Mouse (Mus musculus): Measurements from ENCODE around the gene D430042O09Rik.
A peak's percentile ranks its signal among the peaks of the same experiment; 100 is the strongest.
"Not testable (repeated sequence)": the region's sequence is repeated elsewhere in the genome, so short reads cannot be mapped to it uniquely, and the experiment has no call there.

Gene D430042O09Rik

GRCm38 (mm10) chr7:125707593-125708022 lies at the start of gene D430042O09Rik, which contains the start of gene Gtf3c1:
D430042O09Rik (plus strand) TSS chr7:125707888.
Gtf3c1 (minus strand) TSS chr7:125707780.
- peak; percentile 100 for DNase-seq

GRCm38 (mm10) chr7:125663654-125664053 lies 44.0 kb upstream of the D430042O09Rik start:
- DNase-seq, result no peak

GRCm38 (mm10) chr7:125670865-125671264 lies 36.8 kb upstream of the D430042O09Rik start:
- DNase-seq, result no peak

GRCm38 (mm10) chr7:125671396-125671795 lies 36.3 kb upstream of the D430042O09Rik start:
- no peak for DNase-seq

GRCm38 (mm10) chr7:125674916-125675315 lies 32.8 kb upstream of the D430042O09Rik start:
- peak; percentile 42 to 76 for DNase-seq

GRCm38 (mm10) chr7:125678756-125679155 lies 28.9 kb upstream of the D430042O09Rik start:
- DNase-seq, result peak; percentile 18 to 19

GRCm38 (mm10) chr7:125679936-125680335 lies 27.8 kb upstream of the D430042O09Rik start:
- DNase-seq, result no peak

GRCm38 (mm10) chr7:125690516-125690915 lies 17.2 kb upstream of the D430042O09Rik start:
- DNase-seq, result no peak

GRCm38 (mm10) chr7:125694056-125694455 lies 13.6 kb upstream of the D430042O09Rik start:
- no peak for DNase-seq

GRCm38 (mm10) chr7:125702791-125703190 lies 4.9 kb upstream of the D430042O09Rik start:
- DNase-seq, result no peak

- DNase-seq, result peak; percentile 72 to 87
Observed at GRCm38 (mm10) chr7:125707186-125707585, 502 bp upstream of the D430042O09Rik start.

- DNase-seq, result peak in 1 of 2 experiments; percentile 12
Observed at GRCm38 (mm10) chr7:125708100-125708499, 412 bp downstream of the D430042O09Rik start.

- not testable (repeated sequence) for DNase-seq
Observed at GRCm38 (mm10) chr7:125713542-125714055, 5.9 kb downstream of the D430042O09Rik start.

- DNase-seq, result no peak
Observed at GRCm38 (mm10) chr7:125714803-125715202, 7.1 kb downstream of the D430042O09Rik start.

- no peak for DNase-seq
Observed at GRCm38 (mm10) chr7:125716724-125717123, 9.0 kb downstream of the D430042O09Rik start.

GRCm38 (mm10) chr7:125717612-125718011 lies 9.9 kb downstream of the D430042O09Rik start:
- DNase-seq, result peak in 1 of 2 experiments; percentile 40

GRCm38 (mm10) chr7:125720370-125720769 lies 12.7 kb downstream of the D430042O09Rik start:
- DNase-seq, result no peak

GRCm38 (mm10) chr7:125721033-125721432 lies 13.3 kb downstream of the D430042O09Rik start:
- no peak for DNase-seq

- peak in 1 of 2 experiments; percentile 69 for DNase-seq
Observed at GRCm38 (mm10) chr7:125722127-125722526, 14.4 kb downstream of the D430042O09Rik start.

- no peak for DNase-seq
Observed at GRCm38 (mm10) chr7:125723189-125723972, 15.7 kb downstream of the D430042O09Rik start.

- peak; percentile 60 to 61 for DNase-seq
Observed at GRCm38 (mm10) chr7:125731679-125732078, 24.0 kb downstream of the D430042O09Rik start.

GRCm38 (mm10) chr7:125733791-125734190 lies 26.1 kb downstream of the D430042O09Rik start:
- DNase-seq, result no peak

- DNase-seq, result peak; percentile 68 to 69
Observed at GRCm38 (mm10) chr7:125736366-125737015, 28.8 kb downstream of the D430042O09Rik start.

Data from kidney, postnatal 36 days (tissue).